Mouse (Mus musculus) heart, adult 2 months (tissue): ENCODE data around the gene Ddr2. TPM values are rescaled to one million over a fixed set of nuclear protein-coding genes. Genes with fewer than 3 reads are reported as not detected.

Experiments used
- DNase-seq, 2 experiments: peaks; one replicate each; pipeline ENCODE4 v3.0.0; 2021
- H3K27ac ChIP-seq: fragments of 200-600 bp; 2 replicates; pipeline ENCODE4 v1.8.1; 2022
- H3K27me3 ChIP-seq: fragments of 200-500 bp; 2 replicates; pipeline ENCODE4 v1.6.1; 2012; ENCODE audit warnings: mild to moderate bottlenecking, low read length, inconsistent platforms, mixed read lengths; ENCODE audit not compliant: control insufficient read depth, insufficient read depth
- H3K36me3 ChIP-seq: fragments of 200-500 bp; 2 replicates; pipeline ENCODE4 v1.6.1; 2012; ENCODE audit warnings: low read length, inconsistent platforms; ENCODE audit not compliant: control insufficient read depth, insufficient read depth
- H3K4me1 ChIP-seq: fragments of 200-500 bp; 2 replicates; pipeline ENCODE4 v1.6.1; 2011; ENCODE audit warnings: low read length; ENCODE audit not compliant: control insufficient read depth, insufficient read depth
- H3K4me3 ChIP-seq: fragments of 200-600 bp; 2 replicates; pipeline ENCODE4 v1.8.1; 2022
- H3K79me2 ChIP-seq: fragments of 200-500 bp; replicated peaks from 2 replicates; pipeline ENCODE4 v1.6.1; 2012; ENCODE audit warnings: mild to moderate bottlenecking, inconsistent platforms, low read length, moderate library complexity, mixed read lengths; ENCODE audit not compliant: control insufficient read depth, insufficient read depth
- H3K9ac ChIP-seq: fragments of 200-500 bp; 2 replicates; pipeline ENCODE4 v1.6.1; 2012; ENCODE audit warnings: low read depth, mild to moderate bottlenecking, control low read depth, inconsistent platforms, low read length, mixed read lengths
- CTCF ChIP-seq: fragments of 200-600 bp; IDR thresholded peaks from 2 replicates; pipeline ENCODE4 v1.8.1; 2022; ENCODE audit warnings: antibody characterized with exemption, mild to moderate bottlenecking, moderate library complexity
- EP300 ChIP-seq: fragments of 200-500 bp; IDR thresholded peaks from 2 replicates; pipeline ENCODE4 v1.6.1; 2011; ENCODE audit warnings: low read depth, low read length, control low read depth; ENCODE audit not compliant: insufficient read depth
- POLR2A ChIP-seq: fragments of 200-500 bp; IDR thresholded peaks from 2 replicates; pipeline ENCODE4 v1.6.1; 2011; ENCODE audit warnings: mild to moderate bottlenecking, low read depth, low read length, control low read depth; ENCODE audit not compliant: insufficient read depth
- WGBS: fragments of 180-500 bp; shearing (Covaris S2); methylation state at CpG from one replicate; pipeline ENCODE4 v1.1.7; 2018; 5-methylcytosine and 5-hydroxymethylcytosine counted together
- intact Hi-C: fragments of 180-260 bp; cut with DNase I; formaldehyde crosslinking; loops from one replicate; pipeline ENCODE4 v1.15.1; 2025
- long read RNA-seq: library from polyadenylated mRNA; stranded (forward); transcript quantifications from one replicate; pipeline ENCODE4 v2.0.0, GENCODE M21; 2021
- polyA plus RNA-seq: library from polyadenylated mRNA; depleted of rRNA; stranded (reverse); fragments of >200 nt; gene quantifications from 2 replicates; pipeline ENCODE4 v1.2.3, GENCODE M21; 2012; rRNA removed
- total RNA-seq, 2 experiments: library from RNA; stranded (reverse); gene quantifications; 2 replicates each; pipeline ENCODE4 v1.2.3; 2021

Ddr2 gene
- 10 to 100 TPM; 21.9 to 22.5 TPM for total RNA-seq
- polyA plus RNA-seq: 10.3 and 22.8 TPM in 2 replicates
- long read RNA-seq, full-length matches to known transcripts: 1 of 6 reads
- long read RNA-seq, partial matches to known transcripts: 0 of 6 reads
- long read RNA-seq, other reads (novel, unspliced or antisense): 5 of 6 reads

DNA sequence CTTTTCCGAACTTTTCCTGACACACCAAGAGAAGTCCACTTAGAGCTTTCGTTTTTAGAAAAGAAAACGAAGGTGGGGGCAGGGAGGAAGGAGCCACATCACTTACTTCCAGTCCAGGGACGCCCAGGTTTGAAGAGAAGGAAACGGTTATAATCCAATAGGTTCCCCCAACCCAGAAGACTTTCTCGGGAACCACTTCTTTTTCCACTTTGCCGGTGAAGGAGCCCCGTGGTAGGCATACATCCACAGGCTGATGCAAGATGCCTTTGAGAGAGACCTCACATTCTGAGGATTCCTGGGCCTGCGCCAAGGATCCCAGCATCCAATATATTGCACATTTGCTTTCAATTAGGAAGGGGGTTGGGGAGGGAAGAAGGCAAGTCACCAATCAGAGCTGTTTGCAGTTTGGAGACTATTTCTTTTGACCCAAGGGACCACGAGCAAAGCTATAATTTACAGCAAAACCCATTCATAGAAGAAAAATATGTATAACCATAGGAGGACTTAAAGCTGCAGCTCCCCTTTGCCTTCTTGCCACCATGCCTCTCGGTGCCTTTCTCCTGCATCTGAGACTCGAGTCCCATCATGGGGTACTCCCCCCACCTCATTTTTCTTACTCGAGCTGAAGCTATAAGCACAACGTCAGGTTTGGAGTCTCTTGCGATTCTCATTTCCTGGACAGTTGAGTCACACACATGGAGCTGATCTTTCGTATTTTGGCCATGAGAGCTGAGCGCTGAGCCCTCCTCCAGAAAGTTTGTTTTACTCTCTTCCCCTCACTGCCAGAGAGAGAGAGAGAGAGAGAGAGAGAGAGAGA, at the start of gene Ddr2:
Gene Ddr2, minus strand, starts transcription at position 247 of the 817 bp plus-strand sequence.
- H3K4me1 ChIP-seq: peaks cover 3% of the 10 kb centered on the region
- no peaks in the 10 kb centered on the region for H3K36me3 ChIP-seq
- peak within 1 kb of the TSS; percentile 71 for H3K27ac ChIP-seq
- peak within 1 kb of the TSS; percentile 58 for H3K9ac ChIP-seq
- no peaks in the 10 kb centered on the region for H3K79me2 ChIP-seq
- H3K27me3 ChIP-seq: no peaks in the 10 kb centered on the region
- no peak for TF ChIP-seq EP300
- DNase-seq: peak; percentile 73 to 77
- intact Hi-C loops: loop anchor here (5.0 kb wide), 1 partner anchor 103 kb away; no protein-coding TSS in a partner anchor
- H3K4me3 ChIP-seq: peak within 1 kb of the TSS; percentile 43
- 49% methylated on average over 17 of the region's 17 CpGs for WGBS

- intact Hi-C loops: loop anchor here (5.0 kb wide), 1 partner anchor 38 kb away; no protein-coding TSS in a partner anchor
- TF ChIP-seq POLR2A (no peak), CTCF (peak; percentile 19; the same call in 1 of the 2 replicates)
- H3K4me3 ChIP-seq: no peak overlapping the region
- H3K4me1 ChIP-seq: peaks cover 18% of the 10 kb centered on the region
- H3K27me3 ChIP-seq: no peaks in the 10 kb centered on the region
- peaks cover 33% of the 10 kb centered on the region for H3K36me3 ChIP-seq
- 97% methylated on average over 2 of the region's 2 CpGs for WGBS
- H3K27ac ChIP-seq: no peak overlapping the region; the same call in 1 of the 2 replicates
- DNase-seq: no peak
- H3K79me2 ChIP-seq: no peaks in the 10 kb centered on the region
- H3K9ac ChIP-seq: no peak overlapping the region
Observed at GRCm38 (mm10) chr1:170159707-170160106, 49.1 kb upstream of the Ddr2 start.

- DNase-seq: no peak
- peaks cover 10% of the 10 kb centered on the region for H3K36me3 ChIP-seq
- H3K27me3 ChIP-seq: no peaks in the 10 kb centered on the region
- H3K27ac ChIP-seq: no peak overlapping the region
- 90% methylated on average over 5 of the region's 5 CpGs for WGBS
- intact Hi-C loops: loop anchor here (5.0 kb wide), 1 partner anchor 42 kb away; no protein-coding TSS in a partner anchor
- TF ChIP-seq POLR2A: no peak
- TF ChIP-seq EP300: no peak
- no peak for TF ChIP-seq CTCF
- peaks cover 4% of the 10 kb centered on the region for H3K4me1 ChIP-seq
- H3K4me3 ChIP-seq: no peak overlapping the region
- no peak overlapping the region for H3K9ac ChIP-seq
- no peaks in the 10 kb centered on the region for H3K79me2 ChIP-seq
Observed at GRCm38 (mm10) chr1:170155761-170156160, 45.2 kb upstream of the Ddr2 start.

DNA sequence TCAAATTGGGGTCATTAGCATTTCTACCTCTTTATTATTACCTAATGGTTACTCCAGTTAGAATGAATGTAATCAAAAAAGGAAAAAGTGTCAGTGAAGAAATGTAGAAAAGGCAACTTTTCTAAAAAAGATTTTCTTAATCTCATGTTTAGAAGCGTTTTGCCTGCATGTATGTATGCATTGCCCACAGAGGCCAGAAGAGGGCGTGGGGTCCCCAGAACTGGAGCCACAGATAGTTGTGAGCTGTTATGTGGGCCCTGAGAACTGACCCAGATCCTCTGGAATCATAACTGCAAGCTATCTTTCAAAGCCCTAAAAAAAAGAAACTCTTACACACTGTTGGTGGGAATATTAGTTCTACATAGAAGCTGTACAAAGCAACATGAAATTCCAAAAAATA, 44.7 kb upstream of the Ddr2 start:
- 80% methylated on average over 2 of the region's 2 CpGs for WGBS
- TF ChIP-seq POLR2A (no peak), CTCF (peak; percentile 46)
- Histone ChIP-seq H3K4me3 (no peak overlapping the region), H3K4me1 (peaks cover under 1% of the 10 kb centered on the region; the same call in 1 of the 2 replicates), H3K27me3 (no peaks in the 10 kb centered on the region), H3K27ac (no peak overlapping the region), H3K36me3 (peaks cover 7% of the 10 kb centered on the region), H3K9ac (no peak overlapping the region), H3K79me2 (no peaks in the 10 kb centered on the region)
- no peak for DNase-seq
- intact Hi-C loops: loop anchor here (5.0 kb wide), 1 partner anchor 42 kb away; no protein-coding TSS in a partner anchor

GRCm38 (mm10) chr1:170153986-170154385, 43.4 kb upstream of the Ddr2 start:
- Histone ChIP-seq H3K36me3 (no peaks in the 10 kb centered on the region), H3K4me1 (no peaks in the 10 kb centered on the region), H3K79me2 (no peaks in the 10 kb centered on the region), H3K9ac (no peak overlapping the region), H3K27ac (no peak overlapping the region), H3K4me3 (no peak overlapping the region), H3K27me3 (no peaks in the 10 kb centered on the region)
- no peak for TF ChIP-seq EP300
- TF ChIP-seq POLR2A: no peak
- TF ChIP-seq CTCF: no peak
- WGBS: 93% methylated on average over 8 of the region's 8 CpGs
- no peak for DNase-seq
- intact Hi-C loops: no loop called here

GRCm38 (mm10) chr1:170152552-170152951, 42.0 kb upstream of the Ddr2 start:
- intact Hi-C loops: no loop called here
- H3K79me2 ChIP-seq: no peaks in the 10 kb centered on the region
- no peak overlapping the region for H3K9ac ChIP-seq
- H3K4me3 ChIP-seq: no peak overlapping the region
- no peaks in the 10 kb centered on the region for H3K36me3 ChIP-seq
- WGBS: 100% methylated on average over 2 of the region's 2 CpGs
- no peaks in the 10 kb centered on the region for H3K4me1 ChIP-seq
- H3K27me3 ChIP-seq: no peaks in the 10 kb centered on the region
- no peak for TF ChIP-seq POLR2A
- no peak for TF ChIP-seq EP300
- H3K27ac ChIP-seq: no peak overlapping the region
- no peak for DNase-seq
